Mouse (Mus musculus): Measurements from ENCODE around the gene Nectin4. TPM values are rescaled to one million over a fixed set of nuclear protein-coding genes. Genes with fewer than 3 reads are reported as not detected.
"Not testable (repeated sequence)": the region's sequence is repeated elsewhere in the genome, so short reads cannot be mapped to it uniquely, and the experiment has no call there.

The Nectin4 gene
- 2.3 and 2.4 TPM in 2 replicates for polyA plus RNA-seq (2014; fragmentation: Nextera tagmentation; extraction: Ambion mirVana)

GRCm38 (mm10) chr1:171369845-171370556 lies at the start of gene Nectin4:
TSS of gene Nectin4 (plus strand) at chr1:171370099.
- Histone ChIP-seq H3K27me3 (ENCODE audit: insufficient read depth, low read length) (no peaks in the 10 kb centered on the region), H3K4me1 (ENCODE audit: insufficient read depth) (no peaks in the 10 kb centered on the region), H3K4me3 (ENCODE audit: low read depth, low read length) (peak within 1 kb of the TSS; percentile 8; the same call in 1 of the 2 replicates), H3K36me3 (ENCODE audit: insufficient read depth) (no peaks in the 10 kb centered on the region), H3K9me3 (ENCODE audit: low read depth, low read length) (no peaks in the 10 kb centered on the region), H3K9ac (peak within 1 kb of the TSS; percentile 26; the same call in 1 of the 2 replicates), H3K4me2 (peak within 1 kb of the TSS; percentile 51), H3K27ac (ENCODE audit: low read depth) (no peak within 1 kb of the TSS; the same call in 1 of the 2 replicates)
- peak; percentile 8; the same call in 1 of the 2 replicates for TF ChIP-seq CTCF (IDR thresholded peaks at IDR 0.05; ENCODE audit: low read depth)
- 27% methylated on average over 20 of the region's 20 CpGs for WGBS
- DNase-seq = peak; percentile 73
- ATAC-seq (ENCODE audit: insufficient read depth) = peak; percentile 66; the same call in 1 of the 2 replicates

GRCm38 (mm10) chr1:171320151-171320550 lies 49.7 kb upstream of the Nectin4 start:
- Histone ChIP-seq H3K4me1 (ENCODE audit: insufficient read depth) (no peaks in the 10 kb centered on the region), H3K4me2 (peak overlapping the region; percentile 29; the same call in 1 of the 2 replicates), H3K27me3 (ENCODE audit: insufficient read depth, low read length) (no peaks in the 10 kb centered on the region), H3K27ac (ENCODE audit: low read depth) (no peak overlapping the region), H3K9me3 (ENCODE audit: low read depth, low read length) (no peaks in the 10 kb centered on the region), H3K36me3 (ENCODE audit: insufficient read depth) (0 out of 2 replicates have a peak, but pooled peaks cover 5% of the 10 kb centered on the region), H3K9ac (no peak overlapping the region), H3K4me3 (ENCODE audit: low read depth, low read length) (no peak overlapping the region)
- no peak for ATAC-seq (ENCODE audit: insufficient read depth)
- no peak for DNase-seq
- TF ChIP-seq CTCF (IDR thresholded peaks at IDR 0.05; ENCODE audit: low read depth) = no peak
- 19% methylated on average over 5 of the region's 5 CpGs for WGBS

GRCm38 (mm10) chr1:171321415-171321814 lies 48.5 kb upstream of the Nectin4 start:
- Histone ChIP-seq H3K27ac (ENCODE audit: low read depth) (no peak overlapping the region), H3K27me3 (ENCODE audit: insufficient read depth, low read length) (no peaks in the 10 kb centered on the region), H3K9ac (no peak overlapping the region), H3K4me3 (ENCODE audit: low read depth, low read length) (no peak overlapping the region), H3K4me2 (no peak overlapping the region), H3K4me1 (ENCODE audit: insufficient read depth) (no peaks in the 10 kb centered on the region), H3K36me3 (ENCODE audit: insufficient read depth) (0 out of 2 replicates have a peak, but pooled peaks cover 5% of the 10 kb centered on the region), H3K9me3 (ENCODE audit: low read depth, low read length) (no peaks in the 10 kb centered on the region)
- TF ChIP-seq CTCF (IDR thresholded peaks at IDR 0.05; ENCODE audit: low read depth) = peak; percentile 69
- no peak for ATAC-seq (ENCODE audit: insufficient read depth)
- peak; percentile 75 for DNase-seq

- 88% methylated on average over 1 of the region's 1 CpGs for WGBS
Observed at GRCm38 (mm10) chr1:171322012-171322411, 47.9 kb upstream of the Nectin4 start.

GRCm38 (mm10) chr1:171325571-171325970 lies 44.3 kb upstream of the Nectin4 start:
- Histone ChIP-seq H3K4me2 (no peak overlapping the region), H3K27ac (ENCODE audit: low read depth) (no peak overlapping the region), H3K9me3 (ENCODE audit: low read depth, low read length) (no peaks in the 10 kb centered on the region), H3K27me3 (ENCODE audit: insufficient read depth, low read length) (no peaks in the 10 kb centered on the region), H3K4me3 (ENCODE audit: low read depth, low read length) (no peak overlapping the region), H3K4me1 (ENCODE audit: insufficient read depth) (0 out of 2 replicates have a peak, but pooled peaks cover 5% of the 10 kb centered on the region), H3K9ac (no peak overlapping the region), H3K36me3 (ENCODE audit: insufficient read depth) (0 out of 2 replicates have a peak, but pooled peaks cover 5% of the 10 kb centered on the region)
- no peak for TF ChIP-seq CTCF (IDR thresholded peaks at IDR 0.05; ENCODE audit: low read depth)
- 71% methylated on average over 2 of the region's 2 CpGs for WGBS
- ATAC-seq (ENCODE audit: insufficient read depth) (no peak), DNase-seq (no peak)

More at GRCm38 (mm10) chr1:171322012-171322411, 47.9 kb upstream of the Nectin4 start:
- Histone ChIP-seq H3K4me1 (ENCODE audit: insufficient read depth) (no peaks in the 10 kb centered on the region), H3K4me3 (ENCODE audit: low read depth, low read length) (no peak overlapping the region), H3K9ac (no peak overlapping the region), H3K27ac (ENCODE audit: low read depth) (no peak overlapping the region), H3K36me3 (ENCODE audit: insufficient read depth) (0 out of 2 replicates have a peak, but pooled peaks cover 5% of the 10 kb centered on the region), H3K27me3 (ENCODE audit: insufficient read depth, low read length) (no peaks in the 10 kb centered on the region), H3K9me3 (ENCODE audit: low read depth, low read length) (no peaks in the 10 kb centered on the region), H3K4me2 (no peak overlapping the region)
- TF ChIP-seq CTCF (IDR thresholded peaks at IDR 0.05; ENCODE audit: low read depth) = no peak
- no peak for DNase-seq
- ATAC-seq (ENCODE audit: insufficient read depth) = peak; percentile 44

- H3K9ac ChIP-seq; H3K27ac ChIP-seq (ENCODE audit: low read depth); H3K4me2 ChIP-seq; H3K4me1 ChIP-seq (ENCODE audit: insufficient read depth); H3K9me3 ChIP-seq (ENCODE audit: low read depth, low read length); DNase-seq; H3K27me3 ChIP-seq (ENCODE audit: insufficient read depth, low read length); H3K4me3 ChIP-seq (ENCODE audit: low read depth, low read length); ATAC-seq (ENCODE audit: insufficient read depth); H3K36me3 ChIP-seq (ENCODE audit: insufficient read depth): not testable (repeated sequence)
- 89% methylated on average over 4 of the region's 4 CpGs for WGBS
Observed at GRCm38 (mm10) chr1:171326588-171326987, 43.3 kb upstream of the Nectin4 start.

GRCm38 (mm10) chr1:171328244-171328643 lies 41.7 kb upstream of the Nectin4 start:
- Histone ChIP-seq H3K36me3 (ENCODE audit: insufficient read depth) (peaks cover 16% of the 10 kb centered on the region), H3K4me1 (ENCODE audit: insufficient read depth) (0 out of 2 replicates have a peak, but pooled peaks cover 5% of the 10 kb centered on the region), H3K27ac (ENCODE audit: low read depth) (peak overlapping the region; percentile 98; the same call in 1 of the 2 replicates), H3K9ac (peak overlapping the region; percentile 83), H3K4me3 (ENCODE audit: low read depth, low read length) (peak overlapping the region; percentile 78), H3K4me2 (peak overlapping the region; percentile 86), H3K9me3 (ENCODE audit: low read depth, low read length) (no peaks in the 10 kb centered on the region), H3K27me3 (ENCODE audit: insufficient read depth, low read length) (no peaks in the 10 kb centered on the region)
- no peak for TF ChIP-seq CTCF (IDR thresholded peaks at IDR 0.05; ENCODE audit: low read depth)
- WGBS = 16% methylated on average over 9 of the region's 9 CpGs
- DNase-seq = peak; percentile 33
- ATAC-seq (ENCODE audit: insufficient read depth) = no peak

Measured in lung, embryonic 14.5 days (tissue).